Mouse (Mus musculus): ENCODE results near the gene Fam131c. TPM values are rescaled to one million over a fixed set of nuclear protein-coding genes. Genes with fewer than 3 reads are reported as not detected.

Fam131c gene
- polyA plus RNA-seq, 1 experiment from 2014 or later, result 3.1 TPM

GRCm38 (mm10) chr4:141425484-141426479 lies 57.8 kb downstream of the Fam131c start:
- ATAC-seq (replicated peaks; ENCODE audit: low FRiP score, low read depth) (peak; percentile 85), DNase-seq (ENCODE audit: low spot score) (peak; percentile 48)
- Histone ChIP-seq H3K4me1 (replicated peaks; ENCODE audit: insufficient read depth, low read length) (peaks cover 28% of the 10 kb centered on the region), H3K4me3 (replicated peaks; ENCODE audit: low read depth, low read length) (peak overlapping the region; percentile 34), H3K36me3 (ENCODE audit: insufficient read depth, low read length) (no peaks in the 10 kb centered on the region), H3K4me2 (ENCODE audit: low read length) (peak overlapping the region; percentile 82), H3K27ac (peak overlapping the region; percentile 79), H3K9ac (ENCODE audit: low read depth, low read length) (peak overlapping the region; percentile 55), H3K9me3 (replicated peaks; ENCODE audit: low read length) (no peaks in the 10 kb centered on the region), H3K27me3 (ENCODE audit: insufficient read depth, low read length) (no peaks in the 10 kb centered on the region)
- no peak for TF ChIP-seq CTCF (IDR thresholded peaks at IDR 0.05; ENCODE audit: low read depth)
- WGBS, result 4% methylated on average over 35 of the region's 36 CpGs

- ATAC-seq (replicated peaks; ENCODE audit: low FRiP score, low read depth), result no peak
- Histone ChIP-seq H3K9ac (ENCODE audit: low read depth, low read length) (no peak overlapping the region), H3K9me3 (replicated peaks; ENCODE audit: low read length) (no peaks in the 10 kb centered on the region), H3K4me2 (ENCODE audit: low read length) (no peak overlapping the region), H3K27ac (peak overlapping the region; percentile 79), H3K27me3 (ENCODE audit: insufficient read depth, low read length) (no peaks in the 10 kb centered on the region), H3K36me3 (ENCODE audit: insufficient read depth, low read length) (no peaks in the 10 kb centered on the region), H3K4me1 (replicated peaks; ENCODE audit: insufficient read depth, low read length) (peaks cover 20% of the 10 kb centered on the region; the same call in 1 of the 2 replicates), H3K4me3 (replicated peaks; ENCODE audit: low read depth, low read length) (no peak overlapping the region)
- 71% methylated on average over 10 of the region's 10 CpGs for WGBS
- no peak for DNase-seq (ENCODE audit: low spot score)
- TF ChIP-seq CTCF (IDR thresholded peaks at IDR 0.05; ENCODE audit: low read depth), result no peak
These were observed 59.1 kb downstream of the Fam131c start for GRCm38 (mm10) chr4:141426796-141427745.

GRCm38 (mm10) chr4:141427921-141428320 lies 59.9 kb downstream of the Fam131c start:
- Histone ChIP-seq H3K27ac (no peak overlapping the region), H3K9me3 (replicated peaks; ENCODE audit: low read length) (no peaks in the 10 kb centered on the region), H3K27me3 (ENCODE audit: insufficient read depth, low read length) (no peaks in the 10 kb centered on the region), H3K9ac (ENCODE audit: low read depth, low read length) (no peak overlapping the region), H3K4me3 (replicated peaks; ENCODE audit: low read depth, low read length) (no peak overlapping the region), H3K36me3 (ENCODE audit: insufficient read depth, low read length) (no peaks in the 10 kb centered on the region), H3K4me2 (ENCODE audit: low read length) (no peak overlapping the region), H3K4me1 (replicated peaks; ENCODE audit: insufficient read depth, low read length) (peaks cover 20% of the 10 kb centered on the region; the same call in 1 of the 2 replicates)
- no peak for TF ChIP-seq CTCF (IDR thresholded peaks at IDR 0.05; ENCODE audit: low read depth)
- 91% methylated on average over 13 of the region's 13 CpGs for WGBS
- DNase-seq (ENCODE audit: low spot score), result no peak
- ATAC-seq (replicated peaks; ENCODE audit: low FRiP score, low read depth), result no peak

GRCm38 (mm10) chr4:141429381-141429780 lies 61.4 kb downstream of the Fam131c start:
- H3K27ac ChIP-seq, result no peak overlapping the region
- H3K4me3 ChIP-seq (replicated peaks; ENCODE audit: low read depth, low read length), result no peak overlapping the region
- no peaks in the 10 kb centered on the region for H3K9me3 ChIP-seq (replicated peaks; ENCODE audit: low read length)
- ATAC-seq (replicated peaks; ENCODE audit: low FRiP score, low read depth) (no peak), DNase-seq (ENCODE audit: low spot score) (no peak)
- H3K36me3 ChIP-seq (ENCODE audit: insufficient read depth, low read length), result no peaks in the 10 kb centered on the region
- no peak for TF ChIP-seq CTCF (IDR thresholded peaks at IDR 0.05; ENCODE audit: low read depth)
- H3K4me2 ChIP-seq (ENCODE audit: low read length), result no peak overlapping the region
- H3K27me3 ChIP-seq (ENCODE audit: insufficient read depth, low read length), result no peaks in the 10 kb centered on the region
- 83% methylated on average over 6 of the region's 6 CpGs for WGBS
- H3K9ac ChIP-seq (ENCODE audit: low read depth, low read length), result no peak overlapping the region
- peaks cover 20% of the 10 kb centered on the region; the same call in 1 of the 2 replicates for H3K4me1 ChIP-seq (replicated peaks; ENCODE audit: insufficient read depth, low read length)

- Histone ChIP-seq H3K4me1 (replicated peaks; ENCODE audit: insufficient read depth, low read length) (peaks cover 20% of the 10 kb centered on the region; the same call in 1 of the 2 replicates), H3K27ac (no peak overlapping the region), H3K9ac (ENCODE audit: low read depth, low read length) (no peak overlapping the region), H3K4me2 (ENCODE audit: low read length) (no peak overlapping the region), H3K9me3 (replicated peaks; ENCODE audit: low read length) (no peaks in the 10 kb centered on the region), H3K27me3 (ENCODE audit: insufficient read depth, low read length) (no peaks in the 10 kb centered on the region), H3K4me3 (replicated peaks; ENCODE audit: low read depth, low read length) (no peak overlapping the region), H3K36me3 (ENCODE audit: insufficient read depth, low read length) (no peaks in the 10 kb centered on the region)
- ATAC-seq (replicated peaks; ENCODE audit: low FRiP score, low read depth), result no peak
- peak; percentile 67 for DNase-seq (ENCODE audit: low spot score)
- TF ChIP-seq CTCF (IDR thresholded peaks at IDR 0.05; ENCODE audit: low read depth), result peak; percentile 77
- WGBS, result 47% methylated on average over 9 of the region's 9 CpGs
These were observed 61.8 kb downstream of the Fam131c start for GRCm38 (mm10) chr4:141429847-141430246.

GRCm38 (mm10) chr4:141430997-141431396 lies 63.0 kb downstream of the Fam131c start:
- H3K36me3 ChIP-seq (ENCODE audit: insufficient read depth, low read length), result no peaks in the 10 kb centered on the region
- no peak overlapping the region for H3K27ac ChIP-seq
- no peaks in the 10 kb centered on the region for H3K27me3 ChIP-seq (ENCODE audit: insufficient read depth, low read length)
- ATAC-seq (replicated peaks; ENCODE audit: low FRiP score, low read depth), result no peak
- H3K4me3 ChIP-seq (replicated peaks; ENCODE audit: low read depth, low read length), result no peak overlapping the region
- H3K4me1 ChIP-seq (replicated peaks; ENCODE audit: insufficient read depth, low read length), result peaks cover 8% of the 10 kb centered on the region; the same call in 1 of the 2 replicates
- H3K4me2 ChIP-seq (ENCODE audit: low read length), result no peak overlapping the region
- H3K9ac ChIP-seq (ENCODE audit: low read depth, low read length), result no peak overlapping the region
- DNase-seq (ENCODE audit: low spot score), result peak; percentile 77
- TF ChIP-seq CTCF (IDR thresholded peaks at IDR 0.05; ENCODE audit: low read depth), result peak; percentile 86
- WGBS, result 35% methylated on average over 9 of the region's 9 CpGs
- H3K9me3 ChIP-seq (replicated peaks; ENCODE audit: low read length), result no peaks in the 10 kb centered on the region
